Mouse (Mus musculus) v-Abl transformed pro-B cells (cell line): ENCODE results near the gene Serpina3g.

Experiments
- in situ Hi-C, 2 experiments: fragments of 400-800 bp; cut with MboI; formaldehyde crosslinking; loops; one replicate each; pipeline ENCODE4 v1.15.1; 2025; ENCODE audit not compliant: unreplicated experiment in 2 of 2

Gene Serpina3g

GRCm38 (mm10) chr12:104278216-104279055 is 42.4 kb downstream of the Serpina3g start:
- in situ Hi-C loops: no loop called here

- in situ Hi-C loops: no loop called here
Observed at GRCm38 (mm10) chr12:104279056-104279435, 43.0 kb downstream of the Serpina3g start.

- in situ Hi-C loops: no loop called here
Observed at GRCm38 (mm10) chr12:104283380-104283779, 47.3 kb downstream of the Serpina3g start.

GRCm38 (mm10) chr12:104288336-104288735 is 52.3 kb downstream of the Serpina3g start:
- in situ Hi-C loops: no loop called here

GRCm38 (mm10) chr12:104289872-104290271 is 53.8 kb downstream of the Serpina3g start:
- in situ Hi-C loops: no loop called here
